Mouse (Mus musculus): ENCODE data around the gene Ppp2r5e. TPM values are rescaled to one million over a fixed set of nuclear protein-coding genes. Genes with fewer than 3 reads are reported as not detected.
A peak's percentile ranks its signal among the peaks of the same experiment; 100 is the strongest.
"Not testable (repeated sequence)": the region's sequence is repeated elsewhere in the genome, so short reads cannot be mapped to it uniquely, and the experiment has no call there.

The Ppp2r5e gene
- total RNA-seq, 4 experiments from 2014 or later = 71.9 to 77.1 (median 76.4) TPM

GRCm38 (mm10) chr12:75492549-75493327 lies 103.3 kb downstream of the Ppp2r5e start:
- DNase-seq (ENCODE audit: low spot score in 2 of 2) = no peak

- not testable (repeated sequence) for DNase-seq (ENCODE audit: low spot score in 2 of 2)
Observed at GRCm38 (mm10) chr12:75492148-75492547, 103.9 kb downstream of the Ppp2r5e start.

GRCm38 (mm10) chr12:75487500-75487899 lies 108.5 kb downstream of the Ppp2r5e start:
- no peak for DNase-seq (ENCODE audit: low spot score in 2 of 2)

GRCm38 (mm10) chr12:75486568-75487286 lies 109.3 kb downstream of the Ppp2r5e start:
- DNase-seq (ENCODE audit: low spot score in 2 of 2) = no peak

GRCm38 (mm10) chr12:75482781-75483180 lies 113.3 kb downstream of the Ppp2r5e start:
- no peak for DNase-seq (ENCODE audit: low spot score in 2 of 2)

- DNase-seq (ENCODE audit: low spot score in 2 of 2) = no peak
Observed at GRCm38 (mm10) chr12:75482015-75482414, 114.0 kb downstream of the Ppp2r5e start.

GRCm38 (mm10) chr12:75480031-75480430 lies 116.0 kb downstream of the Ppp2r5e start:
- no peak for DNase-seq (ENCODE audit: low spot score in 2 of 2)

- no peak for DNase-seq (ENCODE audit: low spot score in 2 of 2)
Observed at GRCm38 (mm10) chr12:75479375-75479898, 116.6 kb downstream of the Ppp2r5e start.

- DNase-seq (ENCODE audit: low spot score in 2 of 2) = no peak
Observed at GRCm38 (mm10) chr12:75478596-75478995, 117.4 kb downstream of the Ppp2r5e start.

GRCm38 (mm10) chr12:75478117-75478516 lies 117.9 kb downstream of the Ppp2r5e start:
- DNase-seq (ENCODE audit: low spot score in 2 of 2) = no peak

GRCm38 (mm10) chr12:75473021-75473420 lies 123.0 kb downstream of the Ppp2r5e start:
- no peak for DNase-seq (ENCODE audit: low spot score in 2 of 2)

- DNase-seq (ENCODE audit: low spot score in 2 of 2) = no peak
Observed at GRCm38 (mm10) chr12:75472107-75472506, 123.9 kb downstream of the Ppp2r5e start.

- no peak for DNase-seq (ENCODE audit: low spot score in 2 of 2)
Observed at GRCm38 (mm10) chr12:75467814-75468213, 128.2 kb downstream of the Ppp2r5e start.

- no peak for DNase-seq (ENCODE audit: low spot score in 2 of 2)
Observed at GRCm38 (mm10) chr12:75467127-75467526, 128.9 kb downstream of the Ppp2r5e start.

GRCm38 (mm10) chr12:75466206-75466605 lies 129.8 kb downstream of the Ppp2r5e start:
- no peak for DNase-seq (ENCODE audit: low spot score in 2 of 2)

GRCm38 (mm10) chr12:75464016-75464769 lies 131.9 kb downstream of the Ppp2r5e start:
- DNase-seq (ENCODE audit: low spot score in 2 of 2) = peak; percentile 35 to 42

GRCm38 (mm10) chr12:75460561-75460960 lies 135.5 kb downstream of the Ppp2r5e start:
- no peak for DNase-seq (ENCODE audit: low spot score in 2 of 2)

- DNase-seq (ENCODE audit: low spot score in 2 of 2) = no peak
Observed at GRCm38 (mm10) chr12:75459656-75460055, 136.4 kb downstream of the Ppp2r5e start.

- no peak for DNase-seq (ENCODE audit: low spot score in 2 of 2)
Observed at GRCm38 (mm10) chr12:75453441-75453840, 142.6 kb downstream of the Ppp2r5e start.

GRCm38 (mm10) chr12:75453027-75453426 lies 143.0 kb downstream of the Ppp2r5e start:
- DNase-seq (ENCODE audit: low spot score in 2 of 2) = no peak

- no peak for DNase-seq (ENCODE audit: low spot score in 2 of 2)
Observed at GRCm38 (mm10) chr12:75450592-75450991, 145.5 kb downstream of the Ppp2r5e start.

- no peak for DNase-seq (ENCODE audit: low spot score in 2 of 2)
Observed at GRCm38 (mm10) chr12:75450011-75450410, 146.0 kb downstream of the Ppp2r5e start.

All from layer of hippocampus, adult 8-10 months (tissue).